Mouse (Mus musculus) lung, postnatal 0 days (tissue): ENCODE results near the gene Tlr2.
"Not testable (repeated sequence)": the region's sequence is repeated elsewhere in the genome, so short reads cannot be mapped to it uniquely, and the experiment has no call there.

Source experiments
- CTCF ChIP-seq: IDR thresholded peaks from 2 replicates; pipeline ENCODE4 v1.5.1; 2016; ENCODE audit warnings: antibody characterized with exemption, mild to moderate bottlenecking
- EP300 ChIP-seq: IDR thresholded peaks from 2 replicates; pipeline ENCODE4 v1.6.1; 2016; ENCODE audit warnings: antibody characterized with exemption, mild to moderate bottlenecking, control low read depth

DNA sequence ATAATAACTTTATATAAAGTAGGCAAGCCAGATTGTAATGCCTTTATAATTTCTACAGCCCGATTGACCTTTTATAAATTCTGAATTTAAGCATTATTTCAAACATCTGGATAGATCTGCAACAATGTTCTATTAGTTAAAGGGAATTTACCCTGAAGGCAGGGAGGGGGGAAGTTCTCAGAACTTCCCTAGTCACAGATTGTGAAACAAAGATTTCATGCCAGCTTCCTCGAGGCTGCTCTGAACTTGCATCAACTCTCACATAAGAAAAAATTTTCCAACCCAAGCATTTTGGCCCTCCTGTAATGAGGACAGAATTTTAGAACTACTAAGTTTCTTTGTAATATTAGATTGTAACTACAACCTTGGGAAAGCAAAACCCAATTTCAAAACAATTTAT, 33.5 kb upstream of the Tlr2 start:
- not testable (repeated sequence) for TF ChIP-seq CTCF, EP300
